Mouse (Mus musculus): ENCODE data around the gene Slc38a2.

Gene Slc38a2

DNA sequence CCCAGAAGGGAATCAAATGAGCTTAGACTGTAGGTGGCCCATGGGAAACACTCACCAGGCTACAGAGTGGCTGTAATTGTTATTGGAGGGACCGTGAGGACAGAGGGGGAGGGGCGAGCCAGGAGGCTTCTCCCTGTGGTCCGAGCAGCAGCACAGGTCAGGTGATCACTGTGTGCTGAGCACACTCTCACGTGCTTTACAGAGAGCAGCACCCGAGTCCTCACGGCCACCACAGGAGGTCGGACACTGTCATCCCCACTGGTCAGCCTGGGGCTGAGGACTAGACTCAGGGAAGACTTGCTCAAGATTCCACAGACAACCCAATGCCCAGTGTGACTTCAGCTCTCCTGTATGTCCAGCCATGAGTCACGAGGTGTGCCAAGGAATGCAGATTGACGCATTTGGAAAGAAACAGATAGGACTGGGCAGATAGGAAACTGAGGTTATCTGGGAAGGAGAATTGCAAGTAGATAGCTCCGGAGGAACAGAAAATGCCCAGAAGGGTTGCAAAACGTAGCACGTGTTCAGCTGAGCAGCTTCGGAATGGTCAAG lies 38.9 kb downstream of the Slc38a2 start:
- DNase-seq, result no peak

DNA sequence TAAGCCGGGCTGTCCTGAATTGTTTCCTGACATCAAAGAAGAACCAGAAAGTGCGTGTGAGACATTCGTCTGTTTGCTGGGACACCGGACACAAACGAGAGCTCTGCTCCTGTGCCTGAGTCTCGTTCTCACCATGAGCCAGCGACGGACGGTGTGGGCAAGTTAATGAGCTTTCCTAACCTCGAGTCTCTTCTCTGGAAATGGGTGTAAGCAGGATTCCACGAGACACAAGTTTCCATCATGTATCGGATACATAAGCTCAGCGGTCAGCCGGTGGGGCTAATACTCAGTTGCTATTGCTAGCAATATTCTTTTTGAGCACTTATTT lies 41.3 kb downstream of the Slc38a2 start:
- DNase-seq, result no peak

- DNase-seq, result no peak
Measured at GRCm38 (mm10) chr15:96657576-96658274, 41.8 kb downstream of the Slc38a2 start.

- no peak for DNase-seq
Measured at GRCm38 (mm10) chr15:96655514-96655913, 44.0 kb downstream of the Slc38a2 start.

DNA sequence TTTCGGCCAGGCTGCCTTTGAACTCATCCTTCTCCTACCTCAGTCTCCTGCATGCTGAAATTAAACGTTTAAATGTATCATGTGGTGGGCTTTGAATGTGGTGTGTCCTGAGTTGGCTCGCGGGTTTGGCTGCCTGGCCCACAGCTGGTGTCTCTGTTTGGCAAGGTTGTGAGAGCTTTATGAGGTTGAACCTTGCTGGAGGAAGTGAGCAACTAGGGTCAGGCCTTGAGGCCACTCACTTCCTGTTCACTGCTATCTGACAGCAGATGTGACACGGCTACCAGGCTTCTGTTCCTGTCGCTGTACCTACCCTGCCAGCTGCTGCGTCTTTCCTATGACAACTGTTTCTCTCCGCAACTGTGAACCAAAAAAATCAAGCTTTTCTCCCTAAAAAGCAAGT lies 44.8 kb downstream of the Slc38a2 start:
- DNase-seq, result no peak

DNA sequence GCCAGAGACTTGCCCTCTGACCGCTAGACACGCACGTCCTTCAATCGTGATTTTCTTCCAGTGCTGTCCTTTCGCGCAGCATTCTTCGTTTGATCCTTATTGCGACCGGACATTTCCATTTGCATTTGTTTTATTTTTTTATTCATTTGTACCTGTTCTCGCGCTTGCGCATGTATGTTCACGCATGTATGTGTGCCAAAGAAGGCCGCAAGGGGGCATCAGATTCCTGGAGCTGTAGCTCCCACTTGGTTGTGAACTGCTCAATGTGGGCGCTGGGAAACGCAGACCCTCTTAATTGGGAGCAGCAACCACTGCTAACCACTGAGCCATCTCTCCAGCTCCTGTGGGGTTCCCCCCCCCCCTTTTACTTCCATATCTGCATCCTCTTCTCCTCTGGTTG lies 46.5 kb downstream of the Slc38a2 start:
- DNase-seq, result no peak

GRCm38 (mm10) chr15:96652531-96652930 lies 47.0 kb downstream of the Slc38a2 start:
- no peak for DNase-seq

DNA sequence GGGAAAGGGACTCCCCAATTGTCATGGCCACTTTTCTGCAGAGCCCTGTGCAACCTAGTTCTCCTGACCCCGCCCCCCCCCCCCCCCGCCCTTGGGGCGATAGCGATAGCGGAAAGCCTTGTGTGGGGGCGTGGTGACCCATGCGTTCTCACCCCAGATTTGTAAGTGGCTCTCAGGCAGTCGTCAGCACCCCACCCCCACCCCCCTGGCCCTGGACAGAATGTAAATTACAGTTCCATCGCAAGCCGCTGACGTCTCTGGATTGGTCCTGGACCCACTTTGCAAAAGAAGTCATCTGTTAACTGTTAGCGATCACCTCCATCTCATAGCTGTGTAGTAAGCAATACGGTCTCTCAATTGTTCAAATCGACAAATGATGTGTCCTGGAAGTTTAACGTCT lies 52.2 kb downstream of the Slc38a2 start:
- DNase-seq, result no peak

- peak; percentile 58 for DNase-seq
Measured at GRCm38 (mm10) chr15:96642436-96643405, 56.8 kb downstream of the Slc38a2 start, which contains the start of gene Slc38a1. Gene Slc38a1 (minus strand): TSS chr15:96642913.

DNA sequence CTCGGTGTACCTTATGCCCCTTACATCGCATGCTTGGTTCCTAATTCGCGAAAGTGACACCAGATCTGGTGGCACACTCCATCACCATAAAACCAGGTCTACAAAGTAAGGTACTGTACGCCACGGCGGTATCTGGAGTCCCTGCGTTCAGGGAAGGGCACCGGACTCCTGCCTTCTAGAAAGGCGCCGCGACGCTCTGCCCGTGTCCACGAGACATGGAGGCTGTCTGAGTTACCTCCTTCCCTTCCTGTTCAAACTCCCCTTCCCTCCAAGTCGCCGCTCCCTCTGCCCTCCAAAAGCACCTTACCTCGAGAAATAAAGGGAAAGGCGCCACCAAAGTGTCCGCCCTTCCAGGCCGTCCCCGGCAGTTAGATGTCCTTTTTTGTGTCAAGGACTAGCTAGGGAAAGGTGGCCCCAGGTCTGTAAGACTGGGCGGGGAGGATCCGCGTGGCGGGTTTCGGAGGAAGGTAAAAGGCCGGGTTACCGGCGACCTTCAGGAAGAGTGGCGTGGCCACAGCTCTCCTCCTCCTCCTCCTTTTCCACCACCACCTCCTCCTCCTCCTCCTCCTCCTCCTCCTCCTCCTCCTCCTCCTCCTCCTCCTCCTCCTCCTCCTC lies 57.6 kb downstream of the Slc38a2 start:
- peak; percentile 24 for DNase-seq

DNA sequence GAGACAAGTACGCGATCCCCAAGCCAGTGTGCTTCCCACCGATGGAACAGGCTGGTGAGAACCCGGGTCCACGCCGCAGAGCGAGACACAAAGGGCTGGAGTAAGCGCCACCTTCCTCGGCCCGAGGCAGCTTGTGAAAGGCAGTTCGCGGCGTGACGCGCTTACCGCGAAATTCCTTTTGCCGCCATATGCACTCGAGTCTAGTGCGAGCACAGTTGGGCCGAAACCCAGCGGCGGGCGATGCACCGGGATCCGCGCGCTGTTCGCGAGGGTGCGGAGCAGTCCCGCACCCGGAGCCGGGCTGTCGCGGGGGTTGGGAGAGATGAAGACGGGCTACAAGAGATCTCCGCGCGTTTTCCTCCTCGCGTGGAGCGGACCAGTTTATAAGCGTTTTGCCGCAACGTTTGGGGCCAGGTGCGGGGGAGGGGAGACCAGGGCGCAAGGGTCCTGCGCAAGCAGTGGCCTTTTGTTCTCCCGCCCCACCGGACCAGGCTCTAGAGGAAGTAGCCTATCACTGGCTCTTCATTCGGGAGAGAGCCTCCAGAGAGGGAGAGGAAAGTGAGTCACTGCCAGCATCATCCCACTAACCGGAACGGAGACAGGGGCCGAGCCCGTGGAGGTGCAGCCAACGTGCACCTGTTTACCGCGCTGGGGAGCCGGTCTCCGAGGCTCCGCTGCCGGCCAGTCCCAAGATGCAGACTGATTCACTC lies 58.3 kb downstream of the Slc38a2 start:
- DNase-seq, result peak; percentile 75

DNA sequence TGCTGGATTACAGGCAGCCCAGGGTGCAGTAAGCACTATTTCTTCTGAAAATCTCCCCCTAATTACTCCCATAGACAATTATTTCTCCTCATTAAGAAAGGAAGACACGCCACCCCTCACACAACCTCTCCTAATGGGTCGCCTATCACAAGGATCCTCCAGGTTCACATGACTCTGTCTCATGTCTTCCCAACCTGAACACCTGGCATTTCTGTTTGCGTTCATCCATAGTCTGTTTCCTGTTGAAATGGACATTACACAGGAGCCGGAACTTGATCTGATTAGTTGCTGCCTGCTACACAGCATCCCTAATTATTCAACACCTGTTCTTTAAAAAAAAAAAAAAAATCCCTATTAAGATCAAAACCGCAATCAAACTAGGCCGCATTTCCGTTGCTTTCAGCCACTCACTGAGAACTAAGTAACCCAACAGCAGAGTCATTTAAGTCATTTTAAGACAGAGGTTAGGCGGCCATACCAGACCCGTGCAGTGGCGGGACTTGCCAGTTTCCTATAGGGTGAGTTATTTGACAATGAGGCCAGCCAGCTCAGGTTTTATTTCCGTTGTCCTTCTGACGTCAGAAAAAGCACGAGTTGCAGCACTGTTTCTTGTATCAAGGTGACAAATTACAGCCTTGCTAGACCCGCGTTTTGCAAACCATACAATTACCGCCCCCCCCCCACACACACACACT lies 59.1 kb downstream of the Slc38a2 start:
- peak; percentile 28 for DNase-seq

DNA sequence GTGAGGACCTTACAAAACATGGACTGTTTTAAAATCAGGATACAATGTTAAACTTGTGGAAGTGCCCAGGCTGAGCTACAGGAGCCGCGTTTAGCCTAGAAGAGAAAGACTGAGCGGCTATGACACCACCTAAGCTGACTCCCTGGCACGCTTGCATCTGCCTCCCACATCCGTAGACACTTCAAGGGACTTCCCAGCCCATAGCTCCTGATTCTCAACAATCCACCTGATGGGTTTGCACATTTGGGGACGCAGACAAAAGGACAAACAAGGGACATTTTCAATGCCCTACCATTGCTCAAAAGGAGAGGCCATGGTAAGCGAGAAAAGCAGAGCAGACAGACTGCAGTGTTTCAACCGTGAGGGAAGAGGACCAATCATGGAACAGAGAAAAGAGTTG lies 59.9 kb downstream of the Slc38a2 start:
- no peak for DNase-seq

GRCm38 (mm10) chr15:96638656-96639055 lies 60.9 kb downstream of the Slc38a2 start:
- no peak for DNase-seq

GRCm38 (mm10) chr15:96638173-96638572 lies 61.4 kb downstream of the Slc38a2 start:
- DNase-seq, result no peak
